Mouse (Mus musculus): ENCODE results near the gene Dhps.

Gene Dhps

GRCm38 (mm10) chr8:85071514-85072281, at the start of gene Dhps:
Gene Dhps (plus strand): TSS chr8:85071757.
- DNase-seq (ENCODE audit: low spot score), result peak; percentile 90

DNA sequence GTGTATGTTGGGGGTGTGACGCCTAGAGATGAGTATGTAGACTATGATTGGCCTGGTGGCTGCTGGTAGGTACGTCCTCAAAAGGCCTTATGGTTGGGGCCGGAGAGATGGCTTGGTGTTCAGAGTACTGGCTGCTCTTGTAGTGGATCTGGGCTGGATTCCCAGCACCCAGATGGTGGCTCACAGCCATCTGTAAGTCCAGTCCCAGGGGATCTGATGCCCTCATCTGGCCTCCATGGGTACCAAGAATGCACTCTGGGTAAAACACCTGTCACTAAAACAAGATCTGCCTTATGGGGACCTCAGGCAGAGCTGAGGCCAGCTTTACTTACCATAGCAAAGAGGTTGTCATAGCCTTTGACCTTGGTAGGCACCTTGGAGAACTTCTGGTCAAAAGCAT, 47.7 kb upstream of the Dhps start:
- no peak for DNase-seq (ENCODE audit: low spot score)

- DNase-seq (ENCODE audit: low spot score), result peak; percentile 88
Observed at GRCm38 (mm10) chr8:85025098-85025932, 46.2 kb upstream of the Dhps start, which contains the start of gene Asna1. Gene Asna1 (minus strand): TSS chr8:85025281.

DNA sequence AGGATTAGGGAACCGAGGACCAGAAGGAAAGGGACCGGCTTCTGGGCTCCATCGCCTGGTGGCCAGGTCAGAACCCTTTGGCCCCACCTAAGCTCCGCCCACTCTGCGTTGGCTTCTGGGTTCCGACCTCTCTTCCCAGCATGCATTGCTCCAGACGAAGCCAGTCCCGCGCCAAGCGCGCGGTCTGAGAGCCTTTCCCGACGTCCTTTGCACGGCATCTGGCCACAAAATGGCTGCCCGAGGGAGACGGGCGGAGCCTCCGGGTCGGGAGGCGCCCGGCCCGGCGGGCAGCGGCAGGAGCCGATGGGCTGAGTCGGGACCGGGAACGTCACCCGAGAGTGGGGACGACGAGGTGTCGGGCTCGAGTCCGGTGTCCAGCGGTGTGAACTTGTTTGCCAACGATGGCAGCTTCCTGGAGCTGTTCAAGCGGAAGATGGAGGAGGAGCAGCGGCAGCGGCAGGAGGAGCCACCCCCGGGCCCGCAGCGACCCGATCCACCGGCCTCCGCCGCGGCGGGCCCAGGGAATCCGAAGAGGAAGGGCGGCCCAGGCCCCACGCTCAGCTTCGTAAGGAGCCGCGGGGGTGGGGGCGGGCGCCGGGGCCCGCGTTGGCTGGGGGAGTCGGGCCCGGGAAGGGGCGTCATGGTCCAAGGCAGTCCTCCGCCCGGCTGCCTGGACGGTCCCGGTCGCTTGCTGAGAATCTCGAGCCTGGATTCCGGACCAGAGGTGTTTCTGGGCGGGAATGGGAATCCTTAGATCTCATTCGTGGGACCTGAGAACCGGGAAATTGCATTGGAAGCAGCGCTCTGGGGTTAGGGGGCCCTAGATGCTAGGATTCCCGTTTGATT, 44.7 kb upstream of the Dhps start, which contains the start of gene Trir:
Trir (plus strand) TSS at position 154 of the 846 bp plus-strand sequence.
- DNase-seq (ENCODE audit: low spot score), result peak; percentile 98

DNA sequence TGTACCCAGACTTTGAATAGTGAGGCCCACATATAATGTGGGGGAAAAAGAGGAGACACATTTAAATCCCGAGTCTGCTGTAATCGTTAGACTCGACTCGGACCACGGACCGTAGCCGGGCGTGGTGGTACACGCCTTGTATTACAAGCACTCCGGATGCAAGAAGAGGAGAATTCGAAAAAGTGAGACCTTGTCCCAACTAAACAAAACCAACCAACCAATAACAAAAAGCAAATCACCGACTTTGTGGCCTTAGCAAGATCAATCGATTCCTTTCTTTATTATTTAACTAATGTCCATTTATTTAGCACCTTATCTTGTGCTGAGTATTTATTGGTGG, 44.1 kb upstream of the Dhps start:
- DNase-seq (ENCODE audit: low spot score), result no peak

GRCm38 (mm10) chr8:85027922-85028321, 43.6 kb upstream of the Dhps start:
- no peak for DNase-seq (ENCODE audit: low spot score)

DNA sequence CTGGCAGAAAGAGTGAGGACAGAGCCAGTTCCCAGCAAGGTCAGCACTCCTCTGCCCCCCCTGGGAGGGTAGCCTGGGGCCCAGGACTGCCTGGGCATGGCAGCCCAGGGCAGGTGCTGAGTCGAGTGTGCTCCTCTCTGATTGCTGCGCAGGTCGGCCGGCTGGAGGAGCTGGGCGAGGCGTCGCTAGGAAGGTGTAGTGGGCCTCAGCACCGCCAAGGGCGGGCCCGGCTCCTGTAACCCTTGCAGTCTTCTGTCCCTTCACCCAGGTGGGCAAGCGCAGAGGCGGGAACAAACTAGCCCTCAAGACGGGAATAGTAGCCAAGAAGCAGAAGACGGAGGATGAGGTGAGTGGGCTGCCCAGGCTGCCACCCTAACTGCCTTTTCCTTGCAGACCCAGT, 42.3 kb upstream of the Dhps start:
- DNase-seq (ENCODE audit: low spot score), result no peak

DNA sequence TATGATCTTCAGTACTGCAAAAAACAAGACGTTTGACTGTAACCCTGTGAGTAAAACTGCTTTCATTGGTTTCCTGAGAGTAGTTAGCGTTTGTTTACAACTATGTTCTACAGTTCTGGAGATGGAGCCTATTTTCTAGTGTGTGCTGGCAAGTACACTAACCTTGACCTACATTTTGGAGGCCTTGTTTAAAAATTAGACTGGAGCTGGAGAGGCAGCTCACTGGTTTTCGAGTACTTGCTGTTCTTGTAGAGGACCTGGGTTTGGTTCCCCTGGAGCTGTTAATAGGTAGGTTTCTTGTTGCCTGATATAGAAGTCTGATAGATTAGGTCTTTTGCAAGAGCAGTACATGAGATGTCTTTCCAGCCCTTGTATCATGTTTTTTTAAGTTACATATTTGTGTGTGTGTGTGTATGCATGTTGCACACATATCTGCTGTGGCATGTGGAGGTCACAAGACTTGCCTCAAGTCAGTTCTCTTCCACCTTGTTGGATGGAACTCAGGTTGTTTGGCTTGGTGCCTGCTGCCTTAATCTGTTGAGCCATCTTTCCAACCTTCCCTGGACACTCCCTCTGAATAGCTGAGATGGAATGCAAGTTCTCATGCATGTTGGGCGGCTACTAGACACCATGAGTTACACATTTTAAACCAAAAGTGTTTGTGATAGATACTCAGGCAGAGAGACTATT, 38.8 kb upstream of the Dhps start:
- DNase-seq (ENCODE audit: low spot score), result no peak

- no peak for DNase-seq (ENCODE audit: low spot score)
Observed at GRCm38 (mm10) chr8:85033867-85034266, 37.7 kb upstream of the Dhps start.

DNA sequence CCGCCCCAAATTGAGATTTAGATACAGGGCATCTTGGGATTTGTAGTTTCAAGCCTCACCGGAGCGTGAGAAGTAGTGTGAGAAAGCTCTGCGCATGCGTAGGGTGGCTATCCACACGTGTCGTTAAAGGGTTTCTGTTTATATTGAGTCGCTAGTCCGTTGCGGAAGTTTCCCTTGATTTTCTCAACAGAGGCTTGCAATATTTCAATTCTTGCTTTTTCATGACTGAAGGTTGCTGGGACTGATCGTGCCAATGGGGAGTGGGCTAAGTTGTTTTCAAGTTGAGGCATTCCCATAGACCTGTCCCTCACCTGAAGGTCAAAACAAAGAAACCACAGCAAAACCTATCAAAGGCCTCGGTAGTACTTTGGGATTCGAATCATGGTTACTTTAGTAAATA, 36.8 kb upstream of the Dhps start:
- peak; percentile 85 for DNase-seq (ENCODE audit: low spot score)

DNA sequence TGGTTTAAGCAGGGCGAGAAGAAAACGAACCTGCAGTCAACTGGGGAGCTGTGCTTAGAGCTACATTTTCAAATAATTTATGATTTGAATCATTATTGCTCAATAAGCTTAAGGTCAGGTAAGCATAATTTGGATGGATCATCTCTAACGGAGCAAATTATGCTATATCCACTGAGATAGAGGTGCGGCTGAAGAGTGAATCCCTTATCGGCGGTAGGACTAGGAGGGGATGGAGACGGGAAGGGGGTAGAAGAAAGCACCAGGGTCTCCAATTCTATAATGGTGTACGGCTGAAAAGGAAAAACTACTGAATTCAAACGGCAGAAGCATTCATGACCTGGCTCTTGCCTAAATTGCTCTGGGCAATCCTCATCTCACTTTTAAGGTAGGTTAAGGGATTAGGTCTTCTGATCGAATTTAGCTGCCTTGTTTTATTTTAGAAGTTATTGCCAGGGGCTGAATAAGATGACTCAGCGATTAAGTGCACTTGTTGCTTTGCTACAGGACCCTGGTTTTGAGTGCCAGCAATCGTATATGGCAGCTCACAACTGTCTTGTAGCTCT, 36.3 kb upstream of the Dhps start:
- no peak for DNase-seq (ENCODE audit: low spot score)

- no peak for DNase-seq (ENCODE audit: low spot score)
Observed at GRCm38 (mm10) chr8:85035728-85036310, 35.7 kb upstream of the Dhps start.

GRCm38 (mm10) chr8:85036381-85036717, 35.2 kb upstream of the Dhps start:
- DNase-seq (ENCODE audit: low spot score), result no peak

- peak; percentile 94 for DNase-seq (ENCODE audit: low spot score)
Observed at GRCm38 (mm10) chr8:85036718-85037365, 34.7 kb upstream of the Dhps start, which contains the start of gene Tnpo2. Gene Tnpo2 (plus strand): TSS chr8:85036915.

- DNase-seq (ENCODE audit: low spot score), result no peak
Observed at GRCm38 (mm10) chr8:85037366-85037680, 34.2 kb upstream of the Dhps start.

DNA sequence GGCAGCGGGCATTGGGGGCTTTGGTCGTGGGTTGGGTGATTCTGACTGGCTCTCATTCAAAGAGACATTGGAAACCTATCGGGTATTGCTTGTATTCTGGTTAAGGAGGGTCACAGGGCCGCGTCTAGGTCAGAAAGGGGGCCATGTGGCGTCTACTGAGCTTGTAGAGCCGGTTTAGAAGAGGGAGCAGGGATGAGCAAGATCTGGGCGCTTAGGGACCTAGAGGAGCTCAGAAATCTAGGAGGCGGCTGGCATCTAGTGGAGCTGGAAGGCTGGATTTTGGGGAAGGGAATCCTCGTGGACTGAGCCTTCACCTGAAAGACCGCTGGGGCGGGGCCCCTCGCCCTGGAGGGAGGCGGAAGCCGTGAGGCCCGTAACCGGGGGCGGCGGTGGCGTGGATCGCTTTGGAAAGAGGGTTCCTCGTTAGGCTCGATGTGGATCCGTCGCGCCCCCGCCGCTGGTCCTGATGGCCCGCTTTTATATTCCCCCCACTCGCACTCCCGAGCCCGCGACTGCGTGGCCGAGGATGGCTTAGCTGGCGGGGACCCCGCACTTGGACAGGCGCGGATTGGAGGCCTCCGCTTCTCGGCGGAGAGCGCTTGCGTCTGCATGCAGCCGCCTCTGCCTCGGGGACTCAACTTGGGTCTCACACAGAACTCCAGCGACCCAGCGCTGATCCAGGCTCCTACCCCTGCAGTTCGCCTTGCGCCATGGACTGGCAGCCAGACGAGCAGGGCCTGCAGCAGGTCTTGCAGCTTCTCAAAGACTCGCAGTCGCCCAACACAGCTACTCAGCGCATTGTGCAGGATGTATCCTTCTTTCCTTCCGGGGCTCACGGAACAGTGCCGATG, 33.7 kb upstream of the Dhps start:
- DNase-seq (ENCODE audit: low spot score), result peak; percentile 73

DNA sequence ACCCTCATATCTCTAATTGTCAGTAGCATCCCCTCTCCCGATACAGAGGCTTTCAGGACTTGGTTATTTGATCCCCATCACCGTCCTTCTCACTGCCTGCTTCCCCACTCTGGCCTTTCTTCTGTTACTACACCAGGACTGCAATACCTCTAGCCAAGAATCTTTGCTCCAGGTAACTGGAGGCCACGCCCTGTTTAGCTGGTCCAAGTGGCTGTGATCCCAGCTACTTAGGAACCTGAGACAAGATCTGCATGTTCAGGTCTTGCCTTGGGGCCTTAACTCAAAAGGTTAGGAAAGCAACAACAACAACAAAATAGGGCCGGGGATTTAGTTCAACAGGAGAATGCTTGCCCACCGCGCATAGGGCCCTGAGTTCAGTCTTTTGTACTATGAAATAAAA, 27.9 kb upstream of the Dhps start:
- DNase-seq (ENCODE audit: low spot score), result no peak

- DNase-seq (ENCODE audit: low spot score), result no peak
Observed at GRCm38 (mm10) chr8:85057367-85057766, 14.2 kb upstream of the Dhps start.

GRCm38 (mm10) chr8:85059879-85060616, 11.5 kb upstream of the Dhps start, which contains the start of gene Fbxw9:
Gene Fbxw9 (plus strand): TSS chr8:85060055.
- DNase-seq (ENCODE audit: low spot score), result peak; percentile 92

Data from testis, postnatal 10 days (tissue).